Comparison of ENCODE assay signal across 8 mouse cellular contexts in the genomic region with DNA sequence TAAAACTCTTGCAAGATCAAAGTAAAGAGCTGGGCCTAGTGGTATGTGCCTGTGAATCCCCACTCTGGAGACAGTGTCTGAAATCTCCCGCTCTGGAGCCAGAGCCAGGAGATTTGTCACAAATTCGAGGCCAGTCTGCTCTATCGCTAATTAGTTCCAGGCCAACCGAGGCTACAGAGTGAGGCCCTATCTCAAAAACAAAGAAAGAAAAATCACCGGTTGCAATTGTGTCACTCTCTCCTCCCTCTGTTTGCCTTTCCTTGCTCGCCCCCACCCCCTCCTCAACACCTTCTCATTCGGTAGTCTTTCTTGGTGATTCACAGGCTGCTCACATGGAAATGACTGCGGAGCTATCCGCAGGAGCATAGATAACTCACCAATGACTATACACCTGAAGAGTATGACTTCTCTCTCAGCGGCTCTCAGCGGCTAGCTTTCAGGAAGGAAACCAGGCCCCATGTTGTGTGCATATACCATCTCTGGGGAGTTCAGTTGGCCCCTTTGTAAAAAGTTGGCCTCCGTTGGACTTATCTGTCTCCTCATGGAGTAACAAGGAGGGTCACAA. TPM values are rescaled to one million over a fixed set of nuclear protein-coding genes. Genes with fewer than 3 reads are reported as not detected.
A peak's percentile ranks its signal among the peaks of the same experiment; 100 is the strongest.
DNase-seq lines count a peak whose midpoint lies in the region; ATAC-seq lines count a peak whose summit lies in the region.

No protein-coding gene starts in this region.

- 15% methylated on average over 12 of the region's 12 CpGs for whole genome bisulfite sequencing in liver, embryonic 12.5 days (ENCODE audit: insufficient replicate concordance)

- H3K4me2 ChIP-seq in liver, embryonic 12.5 days = peak overlapping the region; percentile 94

- H3K4me3 ChIP-seq in liver, embryonic 12.5 days = peak overlapping the region; percentile 82

- H3K27ac ChIP-seq in liver, embryonic 12.5 days = peak overlapping the region; percentile 88

- no peak for ATAC-seq in cerebellum, adult (ENCODE audit: insufficient number of reproducible peaks, low FRiP score, low TSS enrichment)
- 0 out of 2 replicates have a peak, but pooled peaks have one; percentile 1 for ATAC-seq in granulocyte monocyte progenitor cell, adult 5-6 weeks (replicated peaks; ENCODE audit: poor library complexity, severe bottlenecking)
- ATAC-seq in liver, embryonic 12.5 days = peak; percentile 6

- no peaks in the 10 kb centered on the region for H3K36me3 ChIP-seq in liver, embryonic 12.5 days
- no peaks in the 10 kb centered on the region for H3K36me3 ChIP-seq in splenic B cell, adult 2 months (ENCODE audit: control insufficient read depth, insufficient read depth, low read length, poor library complexity, severe bottlenecking)

- no peaks in the 10 kb centered on the region for H3K9me3 ChIP-seq in liver, embryonic 12.5 days (replicated peaks)

- peak; percentile 27 for DNase-seq in cerebellum, adult 11 months
- DNase-seq in spleen, postnatal 10 days (ENCODE audit: low spot score in 2 of 2) = peak; percentile 17 to 31
- DNase-seq in spleen, postnatal 14 days (ENCODE audit: low spot score in 2 of 2) = no peak
- peak; percentile 20 for DNase-seq in splenic B cell, adult 2 months (ENCODE audit: low read depth, low spot score)
- no peak for DNase-seq in ovary, adult 18-20 months (ENCODE audit: low spot score)

- H3K9ac ChIP-seq in liver, embryonic 12.5 days = peak overlapping the region; percentile 91

- no peaks in the 10 kb centered on the region for H3K27me3 ChIP-seq in liver, embryonic 12.5 days (replicated peaks)
- H3K27me3 ChIP-seq in splenic B cell, adult 2 months (ENCODE audit: control insufficient read depth, insufficient read depth, low read length, poor library complexity, severe bottlenecking) = no peaks in the 10 kb centered on the region

- H3K4me1 ChIP-seq in liver, embryonic 12.5 days = peaks cover 52% of the 10 kb centered on the region

RNA-seq across cellular contexts. Expression of a gene that starts 0.6 kb away (rescaled TPM):
- total RNA-seq in granulocyte monocyte progenitor cell, adult 5-6 weeks (2014; fragmentation: Nextera tagmentation) = 178 and 197 TPM in 2 replicates
- 114 and 116 TPM in 2 replicates for total RNA-seq in granulocyte monocyte progenitor cell, adult 5-6 weeks (2017)
- 65.4 and 67.1 TPM in 2 replicates for polyA plus RNA-seq in liver, embryonic 12.5 days (2016; fragmentation: Nextera tagmentation; extraction: Ambion mirVana)

RNA-seq across cellular contexts. Expression of a gene that starts 56.8 kb away (rescaled TPM):
- not detected in 2 replicates for total RNA-seq in granulocyte monocyte progenitor cell, adult 5-6 weeks (2014; fragmentation: Nextera tagmentation)
- not detected in 2 replicates for total RNA-seq in granulocyte monocyte progenitor cell, adult 5-6 weeks (2017)
- polyA plus RNA-seq in liver, embryonic 12.5 days (2016; fragmentation: Nextera tagmentation; extraction: Ambion mirVana) = 0.53 and 0.62 TPM in 2 replicates

RNA-seq across cellular contexts. Expression of a gene that starts 58.5 kb away (rescaled TPM):
- 32.3 and 56.5 TPM in 2 replicates for total RNA-seq in granulocyte monocyte progenitor cell, adult 5-6 weeks (2014; fragmentation: Nextera tagmentation)
- total RNA-seq in granulocyte monocyte progenitor cell, adult 5-6 weeks (2017) = 54.5 and 63.5 TPM in 2 replicates
- 25.3 and 25.9 TPM in 2 replicates for polyA plus RNA-seq in liver, embryonic 12.5 days (2016; fragmentation: Nextera tagmentation; extraction: Ambion mirVana)

Comparison
In these comparisons a context has a peak if more than half of its experiments do, and no peak if none do; other contexts are left out.
1. DNase-seq: peak in cerebellum, adult 11 months (single experiment), spleen, postnatal 10 days (2 of 2) and splenic B cell, adult 2 months (single experiment); none in spleen, postnatal 14 days (0 of 2) and ovary, adult 18-20 months (single experiment).